Mouse (Mus musculus) heart, adult 8-10 months (tissue): ENCODE data around the gene B4galt5. TPM values are rescaled to one million over a fixed set of nuclear protein-coding genes. Genes with fewer than 3 reads are reported as not detected.

Experiments used
- DNase-seq: peaks from one replicate; pipeline ENCODE4 v3.0.0; 2022; ENCODE audit warnings: low spot score
- total RNA-seq, 4 experiments: library from RNA; stranded (reverse); gene quantifications; 2 replicates each; pipeline ENCODE4 v1.2.4; 2022

Gene B4galt5
- total RNA-seq, 4 experiments from 2014 or later = 8.9 to 12.8 (median 11.6) TPM

- no peak for DNase-seq
These were observed 94.2 kb downstream of the B4galt5 start for GRCm38 (mm10) chr2:167254808-167255207.

GRCm38 (mm10) chr2:167254185-167254584 lies 94.8 kb downstream of the B4galt5 start:
- DNase-seq = peak; percentile 61

GRCm38 (mm10) chr2:167253476-167253875 lies 95.5 kb downstream of the B4galt5 start:
- no peak for DNase-seq

- no peak for DNase-seq
These were observed 96.8 kb downstream of the B4galt5 start for GRCm38 (mm10) chr2:167252057-167252687.

- DNase-seq = no peak
These were observed 98.1 kb downstream of the B4galt5 start for GRCm38 (mm10) chr2:167250736-167251337.

- no peak for DNase-seq
These were observed 98.8 kb downstream of the B4galt5 start for GRCm38 (mm10) chr2:167250003-167250735.

- peak; percentile 57 for DNase-seq
These were observed 99.4 kb downstream of the B4galt5 start for GRCm38 (mm10) chr2:167249591-167249990.

Other genes with a start within 250 kb of the B4galt5 start
- 10 to 100 TPM; 33.9 to 43.8 (median 38.8) TPM for gene Kcnb1, start 159.0 kb downstream of the B4galt5 start, total RNA-seq
- 10 to 100 TPM; 14.5 to 23.5 (median 16.9) TPM for gene Ptgis, start 108.6 kb downstream of the B4galt5 start, total RNA-seq
- 10 to 100 TPM; 24.6 to 30.5 (median 25.6) TPM for gene Slc9a8, start 72.5 kb upstream of the B4galt5 start, total RNA-seq
- 10 to 100 TPM; 66.2 to 82.2 (median 75.4) TPM for gene Rnf114, start 143.5 kb upstream of the B4galt5 start, total RNA-seq
- gene Spata2, start 143.7 kb upstream of the B4galt5 start, total RNA-seq = 10 to 100 TPM; 10.3 to 17.0 (median 15.9) TPM
- gene Snai1, start 189.0 kb upstream of the B4galt5 start, total RNA-seq = 1 to 10 TPM; 1.2 to 2.2 (median 1.4) TPM